Mouse (Mus musculus) brain, embryonic 18.5 days (tissue): ENCODE results near the gene Hsf4.
"Not testable (repeated sequence)": the region's sequence is repeated elsewhere in the genome, so short reads cannot be mapped to it uniquely, and the experiment has no call there.

Experiments
- DNase-seq: peaks from one replicate; pipeline ENCODE4 v3.0.0-alpha.2; 2012; ENCODE audit warnings: low read depth, low spot score

Hsf4 gene

DNA sequence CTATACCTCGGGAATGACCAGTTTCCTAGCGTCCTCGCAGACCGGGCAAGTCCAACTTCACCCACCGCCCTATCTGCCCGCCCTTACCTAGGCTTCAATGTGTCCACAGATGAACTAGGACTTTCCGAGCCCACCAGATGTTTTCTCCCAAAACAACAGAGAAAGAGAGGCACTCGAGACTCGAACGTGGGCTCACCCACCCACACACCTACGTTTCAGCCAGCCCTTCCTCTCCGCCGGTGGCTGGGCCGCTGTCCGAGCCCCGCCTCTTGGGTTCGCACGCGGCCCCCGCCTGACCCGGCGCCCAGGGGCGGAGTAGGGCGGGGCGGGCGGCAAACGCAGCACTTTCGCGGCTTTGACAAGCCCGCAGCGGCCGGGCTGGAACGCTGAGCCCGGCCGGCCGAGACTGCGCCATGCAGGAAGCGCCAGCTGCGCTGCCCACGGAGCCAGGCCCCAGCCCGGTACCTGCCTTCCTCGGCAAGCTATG is at the start of gene Hsf4:
Hsf4 (plus strand) TSS at position 341 of the 487 bp plus-strand sequence.
- no peak for DNase-seq

DNA sequence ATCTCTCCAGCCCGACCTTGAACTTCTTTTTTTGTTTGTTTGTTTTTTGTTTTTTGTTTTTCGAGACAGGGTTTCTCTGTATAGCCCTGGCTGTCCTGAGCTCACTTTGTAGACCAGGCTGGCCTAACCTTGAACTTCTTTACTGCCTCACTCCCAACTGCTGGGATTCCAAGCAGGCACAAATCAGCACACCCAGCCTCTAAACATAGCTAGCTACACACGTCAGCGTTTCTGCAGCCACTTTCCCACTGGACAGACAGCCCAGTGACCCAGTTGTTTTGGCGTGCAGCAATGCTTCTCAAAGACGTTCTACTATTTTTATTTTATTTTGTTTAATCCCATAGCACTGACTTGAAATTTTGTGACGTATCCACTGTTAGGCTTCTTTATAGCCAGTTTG is 45.8 kb upstream of the Hsf4 start:
- DNase-seq, result no peak

DNA sequence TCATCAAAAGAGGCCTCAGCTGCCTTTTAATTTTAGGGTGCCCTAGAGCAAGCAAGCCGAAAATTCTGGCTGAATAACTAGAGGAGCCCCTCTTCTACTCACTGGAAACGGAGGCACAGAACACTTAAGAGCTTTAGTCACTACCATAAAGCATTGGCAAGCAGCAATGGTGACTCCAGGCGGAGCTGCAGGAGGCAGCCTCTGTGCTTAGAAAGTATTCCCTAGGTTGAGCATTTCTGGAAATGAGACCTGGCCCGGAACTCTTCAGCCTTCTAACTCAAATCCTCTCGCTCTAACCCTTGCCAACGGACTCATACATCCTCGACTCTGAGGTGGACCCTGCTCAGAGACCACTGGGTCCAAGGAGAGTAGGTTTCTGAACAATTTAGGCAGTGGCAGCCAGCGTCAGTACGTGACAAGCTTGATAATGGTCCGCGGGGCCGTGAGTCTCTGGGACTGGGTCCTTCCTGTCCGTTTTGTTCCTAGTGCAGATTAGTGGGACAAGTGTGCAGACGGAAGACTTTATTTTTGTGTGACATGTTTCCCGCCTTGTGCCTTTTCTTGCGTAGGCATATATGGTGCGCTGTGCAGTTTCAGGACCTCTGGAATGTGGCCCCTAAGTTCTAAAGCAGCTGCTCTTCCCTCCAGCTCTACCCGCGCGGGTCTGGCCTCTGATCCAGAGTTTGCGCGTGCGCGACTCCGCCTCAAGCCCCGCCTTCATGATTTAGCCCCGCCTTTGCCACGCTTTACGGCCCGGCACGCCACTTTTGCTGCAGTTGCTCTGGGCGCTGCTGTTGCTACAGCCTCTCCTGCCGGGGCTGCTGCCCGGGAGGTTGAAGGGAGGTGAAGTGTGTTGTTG is 45.0 kb upstream of the Hsf4 start, which contains the start of gene D230025D16Rik:
D230025D16Rik (plus strand) TSS at position 733 of the 859 bp plus-strand sequence.
- DNase-seq, result peak; percentile 81

DNA sequence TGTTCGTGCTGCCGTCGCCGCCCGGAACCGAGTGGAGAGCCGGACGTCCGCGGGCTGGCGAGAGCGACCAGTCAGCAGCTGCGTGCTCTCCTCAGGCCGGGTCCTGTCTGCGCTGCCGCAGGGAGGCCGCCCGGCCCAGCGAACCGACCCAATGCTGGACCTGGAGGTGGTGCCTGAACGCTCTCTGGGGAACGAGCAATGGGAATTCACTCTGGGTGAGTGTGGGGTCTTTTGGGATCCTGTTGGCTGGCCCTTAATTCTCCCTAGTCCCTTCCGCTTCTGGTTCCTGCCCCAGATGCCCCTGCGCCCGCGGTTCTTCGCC is 44.4 kb upstream of the Hsf4 start:
- no peak for DNase-seq

DNA sequence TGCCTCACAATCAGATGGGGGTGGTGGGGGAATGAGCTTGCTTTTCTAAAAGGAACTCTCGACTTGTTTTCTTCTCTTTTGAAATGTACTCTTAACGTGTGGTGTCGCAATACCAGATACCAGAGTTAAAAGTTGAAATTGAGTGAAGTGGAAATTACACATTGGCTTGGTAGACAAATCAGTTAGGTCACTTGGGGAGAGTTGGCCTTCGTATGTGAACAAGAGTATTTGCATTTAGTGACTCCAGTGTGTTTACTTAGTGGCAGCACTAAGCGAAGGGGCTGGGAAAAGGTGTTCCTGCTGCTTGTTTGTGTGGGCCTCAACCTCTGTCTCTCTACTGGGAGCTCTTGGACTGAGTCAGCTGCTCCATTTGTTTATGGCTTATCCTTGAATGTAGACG is 43.7 kb upstream of the Hsf4 start:
- no peak for DNase-seq

DNA sequence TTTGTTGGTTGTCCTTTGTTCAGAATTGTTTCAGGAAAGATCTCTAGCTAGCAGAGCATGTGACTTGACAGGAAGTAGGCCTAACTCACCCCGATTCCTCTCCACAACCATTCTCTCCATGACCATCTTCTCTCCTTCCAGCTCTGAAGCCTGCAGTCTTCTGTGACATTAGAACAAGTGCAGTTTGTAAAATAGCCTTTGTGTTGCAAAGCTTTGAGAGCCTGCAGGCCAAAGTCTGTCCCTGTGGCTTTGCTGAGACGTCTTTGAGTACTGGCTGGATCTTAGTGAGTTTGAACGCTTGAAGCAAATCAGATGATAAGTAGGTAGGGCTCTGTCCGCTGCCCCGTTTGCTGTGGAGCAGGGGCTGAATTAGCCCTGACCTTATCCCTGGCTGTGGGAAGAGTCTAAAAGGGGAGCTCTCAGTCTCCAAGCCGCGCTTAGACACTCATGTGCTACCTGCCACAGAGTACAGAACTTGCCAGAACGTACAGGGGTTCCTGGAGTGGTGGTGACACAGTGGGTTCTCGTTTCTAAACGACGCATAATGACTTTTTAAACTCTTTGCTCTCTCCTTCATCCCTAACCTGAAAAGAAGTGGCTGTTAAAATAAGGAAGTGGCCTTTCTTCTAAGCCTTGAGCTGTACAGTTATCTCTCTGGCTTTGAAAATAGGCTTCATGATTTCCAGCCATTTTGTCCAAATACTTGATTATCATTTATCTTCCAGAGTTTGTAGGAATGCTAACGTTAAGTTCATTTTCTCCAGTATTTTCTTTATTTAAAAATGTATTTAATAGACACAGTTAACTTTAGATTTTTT is 37.9 kb upstream of the Hsf4 start:
- DNase-seq, result no peak

DNA sequence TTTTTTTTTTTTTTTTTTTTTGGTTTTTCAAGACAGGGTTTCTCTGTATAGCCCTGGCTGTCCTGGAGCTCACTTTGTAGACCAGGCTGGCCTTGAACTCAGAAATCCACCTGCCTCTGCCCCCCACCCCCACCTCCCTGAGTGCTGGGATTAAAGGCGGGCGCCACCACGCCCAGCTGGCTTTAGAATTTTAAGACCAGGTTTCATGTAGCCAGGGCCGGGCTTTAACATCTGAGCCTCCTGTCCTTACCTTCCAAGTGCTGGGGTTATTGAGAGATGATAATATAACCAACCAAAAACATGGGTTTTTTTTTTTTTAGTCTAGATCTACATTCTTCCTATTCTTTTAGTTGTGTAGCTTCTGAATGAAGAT is 37.3 kb upstream of the Hsf4 start:
- not testable (repeated sequence) for DNase-seq

DNA sequence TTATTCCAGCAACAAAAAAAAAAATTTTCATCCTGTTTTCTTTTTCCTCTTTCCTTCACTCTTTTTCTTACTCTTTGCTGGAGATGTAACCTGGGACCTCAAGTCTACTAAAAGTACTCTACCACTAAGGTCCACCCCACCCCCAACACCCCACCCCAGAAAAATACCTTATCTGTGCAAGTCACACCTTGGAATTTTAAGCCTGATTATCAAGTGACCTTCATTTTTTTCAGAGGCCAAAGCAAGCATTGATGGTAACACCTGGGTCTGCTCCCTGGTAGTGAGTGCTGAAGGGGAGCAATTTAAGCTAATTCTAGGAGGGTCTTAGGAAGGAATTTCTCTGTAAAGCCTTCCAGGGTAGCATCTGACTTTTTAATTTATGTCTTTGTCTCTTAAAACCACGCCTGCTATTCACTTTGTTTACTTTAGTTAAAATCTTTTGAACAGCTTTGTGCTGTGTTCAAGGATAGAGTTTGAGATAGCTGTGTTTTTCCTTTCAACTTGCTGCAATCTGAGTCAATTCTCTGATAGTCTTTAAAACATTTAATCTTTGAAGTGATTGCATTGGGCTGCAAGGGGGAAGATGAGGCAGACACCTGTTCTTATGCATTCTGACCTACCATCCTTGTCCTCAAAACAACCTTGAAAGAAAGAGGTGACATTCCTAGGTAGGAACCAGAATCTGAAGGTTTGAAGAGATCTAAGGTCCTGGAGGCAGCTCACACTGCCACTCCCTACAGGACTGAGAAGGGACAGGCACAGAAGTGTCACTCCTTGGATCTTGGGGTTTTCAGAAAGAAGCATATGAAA is 36.3 kb upstream of the Hsf4 start:
- DNase-seq, result no peak

DNA sequence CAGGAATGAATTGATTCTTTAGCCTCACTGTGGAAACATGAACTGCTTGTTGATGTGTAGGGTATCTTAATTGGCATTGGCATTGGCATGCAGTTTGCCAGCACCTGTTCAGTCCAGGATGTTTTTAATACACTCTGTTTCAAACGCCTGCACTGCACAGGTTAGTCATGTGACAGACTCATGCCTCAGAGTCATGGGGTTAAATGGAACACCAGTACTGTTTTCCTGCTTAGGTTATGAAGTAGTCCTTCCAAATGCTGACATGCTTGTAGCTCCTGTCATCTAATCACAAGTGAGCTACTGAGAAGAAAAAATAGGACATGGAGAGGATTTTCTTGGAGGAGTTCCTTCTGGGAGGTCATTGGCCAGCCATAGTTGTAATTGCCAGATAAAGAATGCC is 34.4 kb upstream of the Hsf4 start:
- DNase-seq, result no peak

DNA sequence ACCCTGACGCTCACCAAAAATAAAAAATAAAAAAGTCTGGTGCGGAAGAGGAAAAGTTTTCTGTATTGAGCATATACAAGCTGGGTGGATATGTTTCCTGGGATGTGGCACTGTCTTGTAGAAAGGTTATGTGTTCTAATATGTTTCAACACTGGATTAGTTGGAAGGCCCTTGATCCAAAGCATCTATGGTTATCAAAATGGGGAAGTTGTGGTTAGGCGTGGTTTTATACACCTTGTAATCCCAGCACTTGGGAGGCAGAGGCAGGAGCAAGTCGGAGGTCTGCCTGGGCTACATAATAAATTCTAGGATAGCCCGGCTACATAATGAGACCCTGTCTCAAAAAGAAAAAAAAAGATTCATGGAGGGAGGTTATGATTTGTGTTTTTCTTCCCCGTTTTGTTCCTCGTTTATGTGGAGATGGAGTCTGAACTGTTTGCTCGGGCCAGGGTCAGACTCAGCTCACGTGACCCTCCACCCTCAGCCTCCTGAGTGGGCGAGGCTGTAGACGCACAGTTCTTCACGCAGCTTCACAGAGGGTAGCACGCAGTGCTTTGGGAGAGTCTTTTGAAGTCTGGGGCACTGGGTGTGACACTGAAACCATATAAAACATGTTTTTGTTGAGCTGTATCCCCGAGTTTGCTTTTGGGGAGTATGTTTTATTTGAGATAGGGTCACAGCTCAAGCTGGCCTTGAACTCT is 32.0 kb upstream of the Hsf4 start:
- DNase-seq, result no peak

DNA sequence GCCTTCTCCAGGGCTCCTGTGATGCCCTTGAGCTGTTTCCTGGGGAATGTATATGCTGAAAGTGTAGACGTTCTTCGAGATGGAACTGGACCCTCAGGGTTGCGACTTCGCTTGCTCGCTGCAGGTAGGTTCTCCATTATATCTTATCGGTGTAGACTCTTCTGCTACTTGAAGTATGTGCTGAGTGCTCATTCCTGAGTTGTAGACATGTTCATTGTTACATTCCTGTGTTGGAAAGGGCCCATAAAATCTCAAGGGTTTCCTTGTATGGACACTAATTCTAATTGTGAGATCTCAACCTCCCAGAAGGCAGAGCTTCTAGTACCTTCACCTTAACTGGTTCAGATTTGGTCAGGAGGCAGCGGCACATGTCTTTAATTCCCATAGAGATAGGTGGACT is 28.6 kb upstream of the Hsf4 start:
- no peak for DNase-seq

DNA sequence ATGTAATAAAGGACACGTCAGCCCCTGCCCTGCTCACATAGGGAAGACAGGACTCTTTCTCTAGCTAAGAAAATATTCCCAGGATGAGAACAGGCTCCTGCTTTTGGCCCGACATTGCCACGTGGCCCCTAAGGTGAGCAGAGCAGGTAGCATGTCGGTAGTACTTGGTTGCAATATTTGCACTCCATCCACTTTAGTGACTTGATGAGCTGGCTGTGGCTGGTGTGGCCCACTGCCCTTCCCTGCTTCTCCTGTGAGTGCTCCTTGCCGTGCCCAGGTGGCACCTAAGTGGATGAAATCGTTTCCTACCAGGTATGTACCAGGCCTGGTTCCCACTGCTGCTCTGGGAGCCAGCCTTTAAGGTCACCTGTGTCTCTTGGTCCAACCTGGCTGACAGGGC is 17.6 kb upstream of the Hsf4 start:
- no peak for DNase-seq

DNA sequence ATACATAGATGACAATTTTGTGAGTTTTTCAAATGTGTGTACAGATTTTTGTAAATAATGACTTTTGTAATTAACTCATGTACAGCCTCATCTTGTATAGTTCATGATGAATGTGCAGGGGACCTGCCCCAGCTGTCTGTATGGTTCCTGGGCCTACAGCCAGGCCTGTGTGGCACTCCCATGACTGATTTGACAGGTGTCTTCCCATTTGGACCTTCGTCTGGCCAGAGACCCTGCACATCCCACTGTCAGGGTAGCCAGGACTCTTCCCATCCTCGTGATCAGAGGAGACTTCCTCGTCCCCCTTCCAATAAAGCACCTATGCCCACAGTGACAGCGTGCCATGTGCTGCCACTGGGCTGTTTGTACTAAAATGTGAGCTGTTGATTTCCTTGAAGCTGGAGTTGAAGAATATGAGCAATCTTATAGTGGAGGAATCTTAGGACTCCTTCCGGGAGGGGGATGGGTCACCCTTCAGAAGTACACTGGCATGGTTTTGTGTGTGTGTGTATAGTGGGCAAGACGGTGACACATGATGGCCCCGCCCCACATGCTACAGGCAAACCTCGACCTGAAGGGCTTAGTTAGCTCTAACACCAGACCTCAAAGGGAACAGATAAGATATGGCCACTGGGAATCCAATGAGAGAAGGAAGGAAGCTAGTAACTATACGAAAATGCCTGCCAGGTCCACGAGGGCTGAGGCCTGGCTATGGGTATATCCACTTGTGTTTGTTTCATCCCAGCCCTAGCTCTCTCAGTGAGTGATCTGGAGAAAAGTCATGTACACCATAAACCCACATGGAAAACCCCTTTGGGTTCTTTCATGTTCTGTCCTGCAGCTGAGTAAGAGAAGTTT is 16.7 kb upstream of the Hsf4 start:
- no peak for DNase-seq

DNA sequence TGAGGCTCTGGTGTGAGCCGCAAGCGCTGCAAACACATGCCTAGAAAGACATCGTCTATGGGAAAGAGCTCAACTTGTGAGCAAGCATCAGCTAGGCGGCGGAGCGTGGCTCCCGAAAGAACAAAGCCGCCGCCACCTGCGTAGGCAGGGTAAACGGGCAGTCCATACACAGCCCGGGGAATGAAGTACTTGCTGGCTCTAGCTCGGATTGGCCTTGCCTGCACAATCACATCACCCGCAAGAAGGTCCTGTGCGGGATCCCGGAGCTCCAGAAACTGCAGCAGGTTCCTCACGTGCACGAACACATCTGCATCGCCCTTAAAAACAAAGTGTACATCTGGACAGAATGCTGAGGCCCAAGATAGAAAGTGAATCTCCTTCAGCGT is 15.8 kb upstream of the Hsf4 start:
- DNase-seq, result no peak

DNA sequence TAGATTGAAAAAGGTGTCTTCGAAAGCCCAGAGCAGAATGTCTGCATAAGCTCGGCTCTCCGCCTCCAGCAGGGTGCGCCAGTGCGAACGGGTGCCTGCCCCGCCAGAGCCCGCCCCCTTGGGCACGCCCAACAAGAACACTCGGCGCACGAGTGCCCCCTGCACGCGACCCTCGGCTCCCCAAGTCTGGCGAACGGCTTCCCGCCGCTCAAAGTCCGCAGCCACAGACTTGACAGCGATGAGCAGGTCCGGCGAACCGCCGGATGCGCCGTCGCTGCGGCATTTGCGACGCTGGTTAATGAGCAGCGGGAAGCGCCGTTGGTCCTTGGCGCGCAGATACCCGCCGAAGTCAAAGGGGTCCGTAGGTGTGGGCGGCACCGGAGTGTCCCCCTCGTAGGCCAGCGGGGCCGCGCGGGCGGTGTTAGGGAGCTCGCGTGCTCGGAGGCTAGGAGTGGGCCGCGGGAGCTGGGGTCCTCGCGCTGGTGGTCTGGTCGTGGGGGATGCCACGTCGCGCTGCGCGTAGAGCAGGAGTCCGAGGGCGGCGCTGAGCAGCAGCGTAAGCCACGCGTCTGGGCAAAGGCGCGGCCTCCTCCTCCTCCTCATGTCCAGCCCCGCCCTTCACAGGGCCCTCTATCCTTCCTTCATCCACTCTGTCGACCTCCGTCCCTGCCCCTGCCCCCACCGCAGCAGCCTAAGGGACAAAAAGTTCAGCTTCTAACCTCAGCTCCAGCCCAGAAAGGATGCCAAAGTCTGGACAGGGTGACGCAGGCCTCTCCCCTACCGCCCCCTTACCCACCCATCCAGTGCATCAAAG is 15.2 kb upstream of the Hsf4 start:
- DNase-seq, result peak; percentile 68

DNA sequence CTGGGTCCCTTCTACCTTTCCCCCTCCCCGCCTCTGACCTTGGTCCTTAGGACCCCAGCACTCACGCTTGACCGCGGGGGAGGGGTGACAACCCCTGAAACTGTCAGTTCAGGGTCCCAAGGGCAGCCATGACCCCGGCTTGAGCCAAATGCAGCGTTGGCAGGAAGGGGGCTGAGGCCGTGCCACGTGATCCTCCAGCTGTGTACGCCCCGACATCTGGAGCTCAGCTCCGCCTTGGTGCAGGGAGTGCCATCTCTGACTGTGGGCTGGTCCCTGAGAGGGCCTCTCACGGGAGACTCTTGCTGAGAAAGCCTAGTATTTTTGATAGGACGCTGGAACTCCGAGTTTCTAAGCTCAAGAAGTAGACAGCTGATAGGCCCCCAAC is 14.6 kb upstream of the Hsf4 start, which contains the start of gene B3gnt9:
B3gnt9 (minus strand) TSS at position 188 of the 385 bp plus-strand sequence.
- DNase-seq, result no peak

DNA sequence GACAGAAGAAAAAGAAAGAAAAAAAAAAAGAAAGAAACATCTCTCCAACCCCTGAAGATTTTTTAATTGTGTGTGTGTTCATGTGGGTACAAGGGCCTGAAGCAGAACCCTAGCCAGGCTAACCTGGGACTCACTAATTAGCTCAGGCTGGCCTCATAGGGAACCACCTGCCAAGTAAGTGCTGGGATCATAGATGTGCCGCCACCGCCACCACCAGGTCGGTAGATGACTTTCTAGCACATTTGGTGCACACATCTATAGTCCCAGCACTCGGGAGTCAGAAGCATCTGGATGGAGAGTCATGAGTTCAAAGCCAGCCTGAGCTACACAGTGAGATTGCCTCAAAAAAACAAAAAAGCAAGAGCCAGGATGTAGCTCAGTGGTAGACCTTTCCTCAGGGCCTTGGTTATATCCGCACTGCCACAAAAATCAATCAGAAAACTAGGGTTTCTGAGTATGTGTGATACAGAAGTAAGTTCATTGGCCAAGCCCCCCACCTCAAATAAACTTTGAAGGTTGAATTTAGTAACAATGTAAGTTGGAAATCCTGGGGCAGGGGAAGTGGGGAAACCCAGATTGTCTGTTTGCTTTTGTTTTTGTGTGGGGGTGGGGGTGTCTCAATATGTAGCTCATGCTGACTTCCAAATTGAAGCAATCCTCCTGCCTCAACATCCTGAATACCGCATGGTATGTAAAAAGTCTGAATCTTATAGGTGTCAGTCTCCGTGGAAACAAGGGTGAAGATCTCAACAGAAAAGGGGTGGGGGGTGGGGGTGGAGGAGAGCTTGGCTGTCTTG is 12.1 kb upstream of the Hsf4 start:
- DNase-seq, result no peak

DNA sequence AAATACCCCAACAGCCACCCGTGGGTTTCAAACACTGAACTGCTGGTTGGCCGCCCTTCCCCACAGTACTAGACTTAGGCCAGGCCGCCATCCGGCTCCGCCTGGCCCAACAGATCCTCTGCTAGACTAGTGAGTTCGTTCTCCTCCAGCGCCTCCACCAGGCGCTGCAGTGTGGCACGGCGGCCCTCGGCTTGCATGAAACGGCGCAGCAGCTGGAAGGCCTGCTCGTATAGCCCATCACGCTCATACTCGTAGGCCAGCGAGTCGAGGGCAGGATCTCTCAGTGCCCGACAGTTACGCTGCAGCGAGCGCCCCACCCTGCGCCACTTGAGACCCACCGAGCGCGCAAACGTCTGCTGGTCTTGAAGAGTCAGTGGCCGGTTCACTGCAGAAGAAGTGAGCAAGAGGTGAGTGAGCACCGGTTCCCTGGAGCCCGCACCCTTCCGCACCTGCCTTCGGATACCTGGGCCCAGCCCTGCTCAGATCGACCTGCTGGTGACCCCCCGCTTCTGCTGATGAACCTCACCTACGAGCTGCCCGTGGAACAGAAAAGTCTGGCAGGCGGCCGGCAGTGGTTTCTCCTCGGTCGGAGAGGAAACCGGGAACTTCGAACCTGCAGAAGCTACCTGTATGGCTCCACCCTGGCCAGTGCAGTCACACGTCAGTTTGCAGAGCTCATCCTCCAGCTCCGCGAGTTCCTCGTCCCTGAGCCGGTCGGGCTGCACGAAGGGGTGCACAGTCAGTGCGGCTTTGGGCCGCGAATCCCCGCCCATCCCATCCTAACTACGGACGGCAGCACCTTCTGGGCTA is 10.5 kb upstream of the Hsf4 start:
- DNase-seq, result no peak
